Mouse (Mus musculus) hindbrain, embryonic 16.5 days (tissue): ENCODE results near the gene Ift20. TPM values are rescaled to one million over a fixed set of nuclear protein-coding genes. Genes with fewer than 3 reads are reported as not detected.
"Not testable (repeated sequence)": the region's sequence is repeated elsewhere in the genome, so short reads cannot be mapped to it uniquely, and the experiment has no call there.

Source experiments
- ATAC-seq: fragments of 200-750 bp; cut with Nextera tagmentation; 2 replicates; pipeline ENCODE4 v1.8.0; 2017; ENCODE audit warnings: moderate TSS enrichment, moderate library complexity
- H3K27ac ChIP-seq: fragments of 300-500 bp; sonication (generic); 2 replicates; pipeline ENCODE4 v1.5.1; 2014; ENCODE audit warnings: low read depth, mild to moderate bottlenecking, control low read depth, low read length, moderate library complexity
- H3K27me3 ChIP-seq: fragments of 300-500 bp; sonication (generic); replicated peaks from 2 replicates; pipeline ENCODE4 v1.6.1; 2014; ENCODE audit warnings: low read length; ENCODE audit not compliant: control insufficient read depth, insufficient read depth
- H3K36me3 ChIP-seq: fragments of 300-500 bp; sonication (generic); 2 replicates; pipeline ENCODE4 v1.6.1; 2014; ENCODE audit warnings: mild to moderate bottlenecking, low read length, moderate library complexity, mixed read lengths; ENCODE audit not compliant: control insufficient read depth, insufficient read depth
- H3K4me1 ChIP-seq: fragments of 300-500 bp; sonication (generic); 2 replicates; pipeline ENCODE4 v1.6.1; 2014; ENCODE audit warnings: low read depth, low read length; ENCODE audit not compliant: control insufficient read depth, insufficient read depth
- H3K4me2 ChIP-seq: fragments of 300-500 bp; sonication (generic); 2 replicates; pipeline ENCODE4 v1.6.1; 2014; ENCODE audit warnings: mild to moderate bottlenecking, low read length, control low read depth, moderate library complexity
- H3K4me3 ChIP-seq: fragments of 300-500 bp; sonication (generic); 2 replicates; pipeline ENCODE4 v1.5.1; 2014; ENCODE audit warnings: mild to moderate bottlenecking, low read length, control low read depth, moderate library complexity
- H3K9ac ChIP-seq: fragments of 300-500 bp; sonication (generic); 2 replicates; pipeline ENCODE4 v1.6.1; 2014; ENCODE audit warnings: low read depth, mild to moderate bottlenecking, control low read depth, low read length, moderate library complexity
- H3K9me3 ChIP-seq: fragments of 300-500 bp; sonication (generic); 2 replicates; pipeline ENCODE4 v1.6.1; 2014; ENCODE audit warnings: mild to moderate bottlenecking, low read length, moderate library complexity; ENCODE audit not compliant: control insufficient read depth
- WGBS: fragments of 180-500 bp; shearing (Covaris S2); extraction: QIAGEN DNeasy Blood & Tissue Kit; methylation state at CpG from one replicate; pipeline ENCODE4 v1.1.7; 2014; 5-methylcytosine and 5-hydroxymethylcytosine counted together
- polyA plus RNA-seq: library from polyadenylated mRNA; unstranded; fragments of >200 nt; fragmentation: Nextera tagmentation; extraction: Ambion mirVana; gene quantifications from 2 replicates; pipeline ENCODE4 v1.2.1, GENCODE M21; 2015

Ift20 gene
- polyA plus RNA-seq, 1 experiment from 2014 or later, result 124 TPM

- peaks cover 51% of the 10 kb centered on the region for H3K36me3 ChIP-seq
- 82% methylated on average over 10 of the region's 10 CpGs for WGBS
- no peak overlapping the region for H3K9ac ChIP-seq
Observed at GRCm38 (mm10) chr11:78518931-78519330, 17.2 kb upstream of the Ift20 start.

GRCm38 (mm10) chr11:78521880-78522279, 14.3 kb upstream of the Ift20 start:
- 92% methylated on average over 3 of the region's 3 CpGs for WGBS
- H3K27ac ChIP-seq, result peak overlapping the region; percentile 30; the same call in 1 of the 2 replicates

More at GRCm38 (mm10) chr11:78518931-78519330, 17.2 kb upstream of the Ift20 start:
- Histone ChIP-seq H3K9me3 (no peaks in the 10 kb centered on the region), H3K4me1 (no peaks in the 10 kb centered on the region; the same call in 1 of the 2 replicates), H3K27me3 (no peaks in the 10 kb centered on the region), H3K4me2 (no peak overlapping the region), H3K4me3 (no peak overlapping the region), H3K27ac (no peak overlapping the region)
- no peak for ATAC-seq

DNA sequence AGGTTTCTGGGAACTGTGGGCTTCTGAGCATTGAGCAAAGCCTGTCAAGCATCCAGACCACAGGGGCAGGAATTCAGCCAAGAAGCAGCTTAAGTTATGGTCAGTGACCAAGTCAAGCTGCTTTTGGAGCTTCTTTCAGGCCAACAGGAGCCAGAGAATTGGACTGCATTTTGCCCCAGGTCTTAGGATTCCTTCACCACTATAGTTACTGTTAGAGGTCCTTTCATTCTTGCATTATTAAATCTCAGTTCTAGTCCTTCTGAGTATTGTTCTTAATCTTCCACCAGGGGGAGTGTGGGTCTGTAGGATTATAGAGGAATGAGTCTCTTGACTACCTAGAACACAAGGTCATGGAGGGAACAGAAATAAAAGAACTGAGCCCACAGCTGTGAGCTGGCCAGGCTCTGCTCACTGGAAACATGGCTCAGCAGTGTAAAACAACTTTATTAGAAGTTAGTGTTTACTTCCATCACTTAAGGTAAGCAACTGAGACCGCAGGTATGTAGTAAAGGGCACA, 13.6 kb upstream of the Ift20 start:
- ATAC-seq, result no peak
- Histone ChIP-seq H3K36me3 (peaks cover 60% of the 10 kb centered on the region), H3K9me3 (no peaks in the 10 kb centered on the region), H3K4me1 (no peaks in the 10 kb centered on the region; the same call in 1 of the 2 replicates), H3K4me2 (no peak overlapping the region), H3K4me3 (no peak overlapping the region), H3K27ac (peak overlapping the region; percentile 0; the same call in 1 of the 2 replicates), H3K9ac (no peak overlapping the region), H3K27me3 (no peaks in the 10 kb centered on the region)
- 94% methylated on average over 1 of the region's 1 CpGs for WGBS

More at GRCm38 (mm10) chr11:78521880-78522279, 14.3 kb upstream of the Ift20 start:
- H3K9me3 ChIP-seq, result no peaks in the 10 kb centered on the region
- no peak overlapping the region for H3K4me3 ChIP-seq
- H3K36me3 ChIP-seq, result peaks cover 57% of the 10 kb centered on the region
- no peaks in the 10 kb centered on the region; the same call in 1 of the 2 replicates for H3K4me1 ChIP-seq
- ATAC-seq, result no peak
- no peaks in the 10 kb centered on the region for H3K27me3 ChIP-seq
- no peak overlapping the region for H3K9ac ChIP-seq
- no peak overlapping the region for H3K4me2 ChIP-seq

DNA sequence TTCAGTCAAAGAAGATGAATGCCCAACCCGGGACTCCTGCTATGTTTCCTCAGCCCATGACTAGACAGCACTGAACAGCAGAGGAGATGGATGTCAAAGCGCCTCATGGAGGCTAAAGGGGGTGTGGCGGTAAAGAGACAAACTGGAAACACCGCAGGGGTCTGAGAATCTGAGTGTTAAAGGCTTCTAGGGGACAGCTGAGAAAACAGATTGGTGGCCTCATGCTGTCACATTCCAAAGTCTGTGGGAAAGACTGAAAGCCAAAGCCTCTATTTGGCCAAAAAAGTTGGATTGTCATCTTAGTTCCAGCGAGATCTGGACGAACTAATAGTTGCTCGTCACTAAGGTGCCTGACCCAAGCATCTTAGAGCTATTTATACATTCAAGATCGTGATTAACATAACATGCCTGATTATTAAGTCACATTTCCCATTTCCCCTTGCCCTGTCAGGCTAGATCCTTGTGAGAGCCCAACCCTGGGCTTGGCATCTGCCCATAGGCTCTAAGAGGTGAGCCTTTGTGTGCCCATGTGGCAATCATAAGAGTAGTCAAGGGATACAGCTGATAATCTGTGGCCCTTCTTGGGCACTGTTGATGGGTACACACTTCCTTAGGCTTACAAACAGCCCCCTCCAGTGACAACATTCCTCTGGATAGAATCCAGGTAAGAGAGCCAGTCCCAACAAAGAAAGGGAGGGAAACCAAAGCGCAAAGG, 12.8 kb upstream of the Ift20 start:
- ATAC-seq, result no peak; the same call in 1 of the 2 replicates
- H3K27me3 ChIP-seq, result no peaks in the 10 kb centered on the region
- no peak overlapping the region for H3K4me2 ChIP-seq
- H3K36me3 ChIP-seq, result peaks cover 60% of the 10 kb centered on the region
- 62% methylated on average over 9 of the region's 9 CpGs for WGBS
- no peak overlapping the region for H3K4me3 ChIP-seq
- no peak overlapping the region for H3K27ac ChIP-seq
- no peaks in the 10 kb centered on the region; the same call in 1 of the 2 replicates for H3K4me1 ChIP-seq
- H3K9me3 ChIP-seq, result no peaks in the 10 kb centered on the region
- H3K9ac ChIP-seq, result no peak overlapping the region

DNA sequence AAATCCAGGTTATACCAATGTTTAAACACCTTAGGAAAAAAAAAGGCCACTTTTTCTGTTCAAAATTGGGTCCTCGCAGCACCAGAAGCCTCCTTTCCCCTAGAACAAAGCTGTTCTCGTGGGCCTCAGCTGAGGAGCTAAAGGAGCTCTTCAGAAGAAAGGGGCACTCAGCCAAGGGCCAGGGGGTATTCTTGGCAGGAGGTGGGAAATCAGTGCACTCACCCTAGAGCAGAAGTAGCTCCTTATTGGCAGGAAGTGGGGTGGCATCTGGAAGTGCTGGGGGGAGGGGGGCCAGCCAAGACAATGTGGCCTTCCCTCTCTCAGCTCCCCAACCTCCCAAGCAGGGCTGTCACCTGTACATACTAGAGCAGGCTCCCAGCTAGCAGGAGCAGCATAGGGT, 11.3 kb upstream of the Ift20 start:
- Histone ChIP-seq H3K4me3 (no peak overlapping the region), H3K27me3 (no peaks in the 10 kb centered on the region), H3K9me3 (no peaks in the 10 kb centered on the region), H3K27ac (0 out of 2 replicates have a peak overlapping the region, but pooled peaks have one; percentile 13), H3K4me2 (no peak overlapping the region), H3K36me3 (peaks cover 61% of the 10 kb centered on the region), H3K4me1 (no peaks in the 10 kb centered on the region; the same call in 1 of the 2 replicates), H3K9ac (no peak overlapping the region)
- WGBS, result 62% methylated on average over 2 of the region's 2 CpGs
- no peak for ATAC-seq

DNA sequence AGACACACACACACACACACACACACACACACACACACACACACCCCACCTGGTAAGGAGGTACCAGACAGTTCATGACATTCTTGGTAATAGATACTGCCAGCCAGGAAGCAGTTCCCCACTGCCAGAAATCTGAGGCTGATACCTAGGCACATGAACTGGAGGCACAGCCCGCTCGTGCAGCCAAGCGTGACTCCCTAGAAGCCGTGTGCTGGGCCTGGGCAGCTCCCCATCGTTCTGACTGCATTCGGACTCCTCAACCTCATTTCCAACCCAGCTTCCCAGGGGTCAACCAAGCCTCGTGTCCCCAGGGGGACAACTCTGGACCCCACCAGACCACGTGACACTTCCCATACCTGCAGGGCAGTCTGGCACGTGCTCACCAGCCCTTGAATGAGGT, 7.4 kb upstream of the Ift20 start:
- Histone ChIP-seq H3K27ac (no peak overlapping the region), H3K4me2 (no peak overlapping the region), H3K36me3 (peaks cover 49% of the 10 kb centered on the region), H3K9ac (no peak overlapping the region), H3K27me3 (no peaks in the 10 kb centered on the region), H3K4me1 (peaks cover 3% of the 10 kb centered on the region; the same call in 1 of the 2 replicates), H3K9me3 (no peaks in the 10 kb centered on the region), H3K4me3 (no peak overlapping the region)
- no peak for ATAC-seq
- WGBS, result 82% methylated on average over 9 of the region's 9 CpGs

- Histone ChIP-seq H3K27ac (no peak overlapping the region), H3K4me1 (peaks cover 12% of the 10 kb centered on the region), H3K9ac (no peak overlapping the region), H3K4me3 (no peak overlapping the region), H3K27me3 (no peaks in the 10 kb centered on the region), H3K9me3 (no peaks in the 10 kb centered on the region), H3K36me3 (peaks cover 43% of the 10 kb centered on the region), H3K4me2 (no peak overlapping the region)
- no peak for ATAC-seq
- 94% methylated on average over 12 of the region's 12 CpGs for WGBS
Observed at GRCm38 (mm10) chr11:78530001-78530400, 6.2 kb upstream of the Ift20 start.

- peaks cover 33% of the 10 kb centered on the region for H3K36me3 ChIP-seq
- H3K4me2 ChIP-seq, result no peak overlapping the region
- 77% methylated on average over 6 of the region's 6 CpGs for WGBS
- H3K4me3 ChIP-seq, result no peak overlapping the region
- ATAC-seq, result no peak
- no peaks in the 10 kb centered on the region for H3K27me3 ChIP-seq
- H3K9ac ChIP-seq, result no peak overlapping the region
- peak overlapping the region; percentile 39; the same call in 1 of the 2 replicates for H3K27ac ChIP-seq
- peaks cover 15% of the 10 kb centered on the region for H3K4me1 ChIP-seq
- no peaks in the 10 kb centered on the region for H3K9me3 ChIP-seq
Observed at GRCm38 (mm10) chr11:78531046-78531445, 5.1 kb upstream of the Ift20 start.

DNA sequence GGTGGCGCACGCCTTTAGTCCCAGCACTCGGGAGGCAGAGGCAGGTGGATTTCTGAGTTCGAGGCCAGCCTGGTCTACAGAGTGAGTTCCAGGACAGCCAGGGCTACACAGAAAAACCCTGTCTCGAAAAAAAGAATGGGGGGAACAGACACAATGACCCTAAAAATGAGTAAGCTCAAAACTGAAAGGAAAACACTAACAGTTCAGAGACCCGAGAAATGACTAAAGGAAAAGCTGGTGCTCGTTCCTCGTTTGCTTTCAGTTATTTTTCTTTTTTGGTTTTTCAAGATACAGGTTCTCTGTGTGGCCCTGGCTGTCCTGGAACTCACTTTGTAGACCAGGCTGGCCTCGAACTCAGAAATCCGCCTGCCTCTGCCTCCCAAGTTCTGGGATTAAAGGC, 4.6 kb upstream of the Ift20 start:
- H3K9me3 ChIP-seq, H3K4me3 ChIP-seq, ATAC-seq, H3K4me2 ChIP-seq, H3K9ac ChIP-seq, H3K27me3 ChIP-seq, H3K27ac ChIP-seq: not testable (repeated sequence)
- 93% methylated on average over 10 of the region's 10 CpGs for WGBS
- peaks cover 15% of the 10 kb centered on the region for H3K4me1 ChIP-seq
- H3K36me3 ChIP-seq, result peaks cover 29% of the 10 kb centered on the region
